Mouse (Mus musculus) fibroblast of lung, adult 2 months (primary cell): ENCODE measurements around the gene Myo18a.
"Not testable (repeated sequence)": the region's sequence is repeated elsewhere in the genome, so short reads cannot be mapped to it uniquely, and the experiment has no call there.

Experiments used
- DNase-seq: peaks from one replicate; pipeline ENCODE4 v3.0.0-alpha.2; 2011; ENCODE audit warnings: low read depth

The Myo18a gene

GRCm38 (mm10) chr11:77762783-77763672 lies at the start of gene Myo18a:
Gene Myo18a (plus strand): TSS chr11:77763246.
- no peak for DNase-seq

- DNase-seq, result no peak
These were observed 49.3 kb upstream of the Myo18a start for GRCm38 (mm10) chr11:77713736-77714135.

GRCm38 (mm10) chr11:77719055-77719454 lies 44.0 kb upstream of the Myo18a start:
- DNase-seq, result no peak

- no peak for DNase-seq
These were observed 41.7 kb upstream of the Myo18a start for GRCm38 (mm10) chr11:77721389-77721788.

- no peak for DNase-seq
These were observed 38.3 kb upstream of the Myo18a start for GRCm38 (mm10) chr11:77724766-77725165.

GRCm38 (mm10) chr11:77725183-77725582 lies 37.9 kb upstream of the Myo18a start, which contains the start of gene Cryba1:
Gene Cryba1 (minus strand): TSS chr11:77725283.
- no peak for DNase-seq

GRCm38 (mm10) chr11:77728587-77728986 lies 34.5 kb upstream of the Myo18a start:
- DNase-seq, result no peak

- DNase-seq, result peak; percentile 48
These were observed 25.8 kb upstream of the Myo18a start for GRCm38 (mm10) chr11:77737289-77737688.

GRCm38 (mm10) chr11:77738555-77738954 lies 24.5 kb upstream of the Myo18a start:
- no peak for DNase-seq

GRCm38 (mm10) chr11:77743966-77744365 lies 19.1 kb upstream of the Myo18a start:
- no peak for DNase-seq

GRCm38 (mm10) chr11:77746652-77747051 lies 16.4 kb upstream of the Myo18a start:
- DNase-seq, result no peak

GRCm38 (mm10) chr11:77747103-77747502 lies 15.9 kb upstream of the Myo18a start:
- DNase-seq, result not testable (repeated sequence)

- DNase-seq, result no peak
These were observed 14.1 kb upstream of the Myo18a start for GRCm38 (mm10) chr11:77748996-77749395.

- no peak for DNase-seq
These were observed 10.5 kb upstream of the Myo18a start for GRCm38 (mm10) chr11:77752525-77752924.

GRCm38 (mm10) chr11:77753469-77753868 lies 9.6 kb upstream of the Myo18a start:
- no peak for DNase-seq

- no peak for DNase-seq
These were observed 3.0 kb upstream of the Myo18a start for GRCm38 (mm10) chr11:77760031-77760430.

GRCm38 (mm10) chr11:77763673-77764340 lies 761 bp downstream of the Myo18a start:
- no peak for DNase-seq

- no peak for DNase-seq
These were observed 1.8 kb downstream of the Myo18a start for GRCm38 (mm10) chr11:77764694-77765458.

- DNase-seq, result no peak
These were observed 2.4 kb downstream of the Myo18a start for GRCm38 (mm10) chr11:77765459-77765777.

GRCm38 (mm10) chr11:77766351-77767001 lies 3.4 kb downstream of the Myo18a start:
- no peak for DNase-seq

GRCm38 (mm10) chr11:77769496-77769895 lies 6.5 kb downstream of the Myo18a start:
- DNase-seq, result no peak

- no peak for DNase-seq
These were observed 7.3 kb downstream of the Myo18a start for GRCm38 (mm10) chr11:77770346-77770745.
